Mouse (Mus musculus) intestine, postnatal 0 days (tissue): ENCODE measurements around the gene Elmo3. TPM values are rescaled to one million over a fixed set of nuclear protein-coding genes. Genes with fewer than 3 reads are reported as not detected.

Experiments
- ATAC-seq: fragments of 200-750 bp; cut with Nextera tagmentation; 2 replicates; pipeline ENCODE4 v1.8.0; 2017; ENCODE audit warnings: mild to moderate bottlenecking, moderate TSS enrichment, moderate library complexity
- H3K27ac ChIP-seq: fragments of 300-500 bp; sonication (generic); 2 replicates; pipeline ENCODE4 v1.5.1; 2014; ENCODE audit warnings: mild to moderate bottlenecking, low read depth, low read length, moderate library complexity
- H3K27me3 ChIP-seq: fragments of 300-500 bp; sonication (generic); replicated peaks from 2 replicates; pipeline ENCODE4 v1.6.1; 2014; ENCODE audit warnings: low read length, mixed read lengths; ENCODE audit not compliant: control insufficient read depth, insufficient read depth
- H3K36me3 ChIP-seq: fragments of 300-500 bp; sonication (generic); 2 replicates; pipeline ENCODE4 v1.6.1; 2014; ENCODE audit warnings: mild to moderate bottlenecking, moderate library complexity; ENCODE audit not compliant: control insufficient read depth, insufficient read depth
- H3K4me1 ChIP-seq: fragments of 300-500 bp; sonication (generic); replicated peaks from 2 replicates; pipeline ENCODE4 v1.6.1; 2014; ENCODE audit warnings: antibody characterized with exemption, low read length, mixed read lengths; ENCODE audit not compliant: control insufficient read depth, insufficient read depth
- H3K4me2 ChIP-seq: fragments of 300-500 bp; sonication (generic); replicated peaks from 2 replicates; pipeline ENCODE4 v1.6.1; 2014; ENCODE audit warnings: low read depth, mild to moderate bottlenecking, moderate library complexity
- H3K4me3 ChIP-seq: fragments of 300-500 bp; sonication (generic); 2 replicates; pipeline ENCODE4 v1.5.1; 2014; ENCODE audit warnings: low read depth, low read length
- H3K9ac ChIP-seq: fragments of 300-500 bp; sonication (generic); 2 replicates; pipeline ENCODE4 v1.6.1; 2014; ENCODE audit warnings: mild to moderate bottlenecking, low read depth, low read length
- H3K9me3 ChIP-seq: fragments of 300-500 bp; sonication (generic); 2 replicates; pipeline ENCODE4 v1.6.1; 2016; ENCODE audit warnings: mixed run types; ENCODE audit not compliant: control insufficient read depth
- CTCF ChIP-seq: sonication (generic); IDR thresholded peaks from 2 replicates; pipeline ENCODE4 v1.5.1; 2016; ENCODE audit warnings: low read depth, mild to moderate bottlenecking, control low read depth, antibody characterized with exemption, moderate library complexity
- WGBS: fragments of 180-500 bp; shearing (Covaris S2); extraction: QIAGEN DNeasy Blood & Tissue Kit; methylation state at CpG from one replicate; pipeline ENCODE4 v1.1.7; 2014; 5-methylcytosine and 5-hydroxymethylcytosine counted together
- polyA plus RNA-seq: library from polyadenylated mRNA; unstranded; fragments of >200 nt; fragmentation: Nextera tagmentation; extraction: Ambion mirVana; gene quantifications from 2 replicates; pipeline ENCODE4 v1.2.1, GENCODE M21; 2015

The Elmo3 gene
- polyA plus RNA-seq, 1 experiment from 2014 or later: 34.2 TPM

- peaks cover 16% of the 10 kb centered on the region for H3K27me3 ChIP-seq
- H3K9ac ChIP-seq: no peak overlapping the region
- 39% methylated on average over 23 of the region's 23 CpGs for WGBS
- TF ChIP-seq CTCF: peak; percentile 96
- H3K27ac ChIP-seq: no peak overlapping the region
- H3K4me1 ChIP-seq: no peaks in the 10 kb centered on the region; the same call in 1 of the 2 replicates
- no peaks in the 10 kb centered on the region for H3K36me3 ChIP-seq
- H3K9me3 ChIP-seq: no peaks in the 10 kb centered on the region
- no peak overlapping the region; the same call in 1 of the 2 replicates for H3K4me2 ChIP-seq
- no peak overlapping the region for H3K4me3 ChIP-seq
- peak; percentile 60 for ATAC-seq
Measured at GRCm38 (mm10) chr8:105283074-105283473, 22.3 kb upstream of the Elmo3 start.

GRCm38 (mm10) chr8:105285514-105285913 is 19.9 kb upstream of the Elmo3 start:
- H3K27me3 ChIP-seq: peaks cover 9% of the 10 kb centered on the region
- no peaks in the 10 kb centered on the region for H3K9me3 ChIP-seq
- H3K4me1 ChIP-seq: peaks cover 11% of the 10 kb centered on the region; the same call in 1 of the 2 replicates
- ATAC-seq: no peak
- WGBS: 49% methylated on average over 12 of the region's 12 CpGs
- no peak overlapping the region for H3K4me3 ChIP-seq
- no peak for TF ChIP-seq CTCF
- H3K4me2 ChIP-seq: no peak overlapping the region
- H3K36me3 ChIP-seq: no peaks in the 10 kb centered on the region
- no peak overlapping the region for H3K27ac ChIP-seq
- H3K9ac ChIP-seq: no peak overlapping the region

DNA sequence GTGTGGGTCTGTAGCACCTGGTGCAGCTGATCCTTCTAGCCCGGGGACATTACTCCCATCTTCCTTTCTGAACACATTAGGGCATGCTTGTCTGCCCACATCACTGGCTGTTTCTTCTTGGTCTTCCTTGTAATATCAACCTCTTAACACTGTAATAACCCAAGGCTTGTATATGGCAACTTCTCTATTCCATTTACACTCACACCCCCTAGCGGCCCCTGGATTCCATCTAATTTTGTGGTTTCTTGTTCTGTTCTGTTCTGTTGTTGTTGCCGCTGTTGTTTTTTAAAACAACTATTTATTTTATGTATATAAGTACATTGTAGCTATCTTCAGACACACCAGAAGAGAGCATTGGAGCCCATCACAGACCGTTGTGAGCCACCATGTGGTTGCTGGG is 18.5 kb upstream of the Elmo3 start:
- H3K36me3 ChIP-seq: no peaks in the 10 kb centered on the region
- 90% methylated on average over 4 of the region's 4 CpGs for WGBS
- H3K27ac ChIP-seq: no peak overlapping the region
- no peaks in the 10 kb centered on the region for H3K9me3 ChIP-seq
- H3K4me1 ChIP-seq: peaks cover 13% of the 10 kb centered on the region; the same call in 1 of the 2 replicates
- no peak overlapping the region for H3K4me2 ChIP-seq
- peaks cover 12% of the 10 kb centered on the region for H3K27me3 ChIP-seq
- TF ChIP-seq CTCF: no peak
- ATAC-seq: no peak
- no peak overlapping the region for H3K9ac ChIP-seq
- no peak overlapping the region for H3K4me3 ChIP-seq

DNA sequence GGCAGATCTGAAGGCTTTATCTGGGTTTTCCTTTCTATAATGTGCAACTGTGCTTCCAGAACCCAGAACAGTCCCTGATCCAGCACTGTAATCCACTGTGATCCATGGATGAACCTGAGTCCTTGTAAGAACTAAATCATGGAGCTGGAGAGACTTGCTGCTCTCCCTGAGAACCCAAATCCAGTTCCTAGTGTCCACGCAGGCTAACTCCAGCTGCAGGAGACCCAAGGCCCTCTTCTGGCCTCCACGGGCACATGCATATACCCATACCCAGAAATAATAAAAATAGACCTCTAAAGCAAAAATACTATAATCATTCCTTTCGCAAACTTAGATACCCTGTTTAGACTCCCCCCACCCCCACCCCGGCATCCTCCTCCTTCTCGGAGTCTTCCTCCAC is 17.2 kb upstream of the Elmo3 start:
- Histone ChIP-seq H3K4me2 (no peak overlapping the region), H3K27ac (no peak overlapping the region), H3K27me3 (peaks cover 12% of the 10 kb centered on the region), H3K4me1 (peaks cover 13% of the 10 kb centered on the region; the same call in 1 of the 2 replicates), H3K4me3 (no peak overlapping the region), H3K9ac (no peak overlapping the region), H3K36me3 (no peaks in the 10 kb centered on the region), H3K9me3 (no peaks in the 10 kb centered on the region)
- WGBS: 85% methylated on average over 5 of the region's 5 CpGs
- TF ChIP-seq CTCF: peak; percentile 19; the same call in 1 of the 2 replicates
- no peak for ATAC-seq

DNA sequence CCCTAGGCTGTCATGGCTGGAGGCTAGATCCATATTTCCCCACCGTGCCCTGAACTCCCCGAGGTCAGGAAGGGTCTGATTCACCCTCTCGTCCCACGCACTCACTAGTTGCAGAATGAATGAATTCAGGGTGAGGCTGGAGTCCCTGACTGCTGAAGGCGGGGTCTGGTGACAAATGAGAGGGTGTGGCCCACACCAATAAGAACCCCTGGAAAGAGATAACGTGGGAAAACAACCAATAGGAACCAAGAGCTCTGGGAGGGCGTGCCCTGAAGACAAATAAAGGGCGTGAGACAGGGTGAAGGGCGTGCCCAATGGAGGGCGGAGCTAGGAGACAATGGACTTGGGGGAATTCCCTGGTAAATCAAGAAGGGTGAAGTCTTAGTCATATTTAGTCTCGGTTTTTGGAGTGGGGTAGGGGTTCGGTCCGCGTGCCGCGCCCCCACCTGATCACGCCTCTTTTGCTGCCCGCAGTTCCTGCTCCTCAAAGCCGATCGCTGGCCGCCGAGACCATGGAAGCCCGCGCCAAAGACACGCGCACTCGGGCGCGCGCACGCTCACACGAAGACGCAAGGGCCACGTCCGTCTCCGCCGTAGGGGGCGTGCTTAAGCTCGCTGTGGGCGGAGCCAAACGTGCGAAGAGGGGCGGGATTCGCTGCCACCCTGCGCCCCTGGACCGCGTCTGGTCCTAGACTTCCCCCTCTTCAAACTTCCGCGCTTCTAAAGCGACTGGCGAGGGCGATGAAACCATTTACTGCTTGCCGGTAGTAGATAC is 16.3 kb upstream of the Elmo3 start:
- peak; percentile 95 for ATAC-seq
- no peaks in the 10 kb centered on the region for H3K36me3 ChIP-seq
- H3K9me3 ChIP-seq: no peaks in the 10 kb centered on the region
- peak; percentile 59 for TF ChIP-seq CTCF
- under 1% methylated on average over 53 of the region's 53 CpGs for WGBS
- H3K27me3 ChIP-seq: peaks cover 12% of the 10 kb centered on the region
- peak overlapping the region; percentile 37; the same call in 1 of the 2 replicates for H3K9ac ChIP-seq
- H3K4me2 ChIP-seq: peak overlapping the region; percentile 88
- H3K4me3 ChIP-seq: peak overlapping the region; percentile 64
- H3K4me1 ChIP-seq: peaks cover 13% of the 10 kb centered on the region; the same call in 1 of the 2 replicates
- H3K27ac ChIP-seq: peak overlapping the region; percentile 31; the same call in 1 of the 2 replicates

DNA sequence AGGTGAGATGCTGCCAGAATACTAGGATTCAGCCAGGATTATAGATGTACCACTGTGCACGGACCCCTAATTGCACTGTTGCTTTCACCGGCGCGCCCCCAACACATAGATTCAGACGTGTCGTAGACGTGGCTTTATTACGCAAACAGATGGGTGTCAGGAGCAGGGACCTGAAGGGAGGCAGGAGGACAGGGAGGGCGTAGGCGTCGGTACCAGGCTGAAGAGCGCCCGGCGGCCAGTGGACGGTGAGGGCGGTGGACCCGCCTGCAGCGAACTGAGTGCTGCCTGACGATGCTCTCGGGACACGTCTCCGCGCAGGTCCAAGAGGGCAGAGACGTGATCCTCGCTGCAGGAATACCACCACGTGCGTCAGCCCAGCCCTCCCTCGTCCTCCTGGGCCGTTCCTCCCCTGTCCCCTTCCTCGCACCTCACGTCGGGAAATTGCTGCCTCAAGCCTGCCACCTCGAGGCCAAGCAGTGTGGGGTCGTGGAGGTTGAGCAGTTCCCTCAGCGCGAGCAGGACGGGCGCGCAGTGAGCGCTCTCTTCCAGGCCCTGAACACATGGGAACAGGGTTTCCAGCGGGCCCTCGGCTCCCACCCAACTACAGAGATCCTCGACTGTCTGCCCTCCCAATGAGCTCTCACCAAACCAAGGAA is 15.5 kb upstream of the Elmo3 start, which contains the start of gene 4931428F04Rik:
TSS of gene 4931428F04Rik (minus strand) at position 60 of the 656 bp plus-strand sequence.
- H3K9ac ChIP-seq: peak within 1 kb of the TSS; percentile 37; the same call in 1 of the 2 replicates
- H3K4me2 ChIP-seq: peak within 1 kb of the TSS; percentile 88
- H3K36me3 ChIP-seq: no peaks in the 10 kb centered on the region
- TF ChIP-seq CTCF: peak; percentile 82
- H3K27ac ChIP-seq: peak within 1 kb of the TSS; percentile 31; the same call in 1 of the 2 replicates
- H3K9me3 ChIP-seq: no peaks in the 10 kb centered on the region
- peak; percentile 5 for ATAC-seq
- WGBS: 3% methylated on average over 37 of the region's 43 CpGs
- peaks cover 12% of the 10 kb centered on the region for H3K27me3 ChIP-seq
- H3K4me3 ChIP-seq: peak within 1 kb of the TSS; percentile 64
- peaks cover 13% of the 10 kb centered on the region; the same call in 1 of the 2 replicates for H3K4me1 ChIP-seq
